Mouse (Mus musculus): ENCODE measurements around the gene Tex2. TPM values are rescaled to one million over a fixed set of nuclear protein-coding genes. Genes with fewer than 3 reads are reported as not detected.
"Not testable (repeated sequence)": the region's sequence is repeated elsewhere in the genome, so short reads cannot be mapped to it uniquely, and the experiment has no call there.

The Tex2 gene
- total RNA-seq, 1 experiment: 34.4 TPM

DNA sequence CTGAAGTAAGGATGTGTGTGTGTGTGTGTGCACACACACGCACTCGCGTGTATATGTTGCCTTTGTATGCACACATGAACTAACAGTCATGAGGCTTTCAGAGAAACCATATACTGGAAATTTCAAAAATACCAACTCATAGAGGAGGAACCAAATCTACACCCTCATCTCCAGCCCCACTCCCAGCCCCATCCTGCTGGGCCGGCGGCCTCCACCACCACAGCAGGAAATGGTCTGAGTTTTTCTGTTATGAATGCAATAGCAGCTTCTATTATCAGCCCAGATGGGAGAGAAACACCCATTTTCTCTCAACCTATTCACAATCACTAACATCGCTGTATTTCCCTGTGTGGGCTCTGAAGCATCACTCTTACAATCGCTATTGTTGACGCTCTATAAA, 8.8 kb upstream of the Tex2 start:
- Histone ChIP-seq H3K27ac (ENCODE audit: insufficient read depth, low read depth, low read length, poor library complexity, severe bottlenecking) (no peak overlapping the region), H3K9me3 (ENCODE audit: control insufficient read depth, insufficient read depth, low read depth, low read length) (no peaks in the 10 kb centered on the region), H3K4me1 (ENCODE audit: control insufficient read depth in 2 of 2, insufficient read depth in 2 of 2, low read length in 2 of 2, poor library complexity in 1 of 2) (peaks cover 2 to 3% of the 10 kb centered on the region in 2 experiments; a peak in 2 of 4 replicates), H3K9ac (ENCODE audit: insufficient read depth, low read depth, low read length, poor library complexity, severe bottlenecking) (no peak overlapping the region), H3K36me3 (ENCODE audit: control insufficient read depth, insufficient read depth, low read length, poor library complexity, severe bottlenecking) (no peaks in the 10 kb centered on the region), H3K4me3 (ENCODE audit: insufficient read depth in 1 of 2, low read depth in 1 of 2, low read length in 2 of 2, poor library complexity in 1 of 2, severe bottlenecking in 1 of 2) (no peak overlapping the region)
- TF ChIP-seq MAFK (IDR thresholded peaks at IDR 0.05; ENCODE audit: insufficient read depth, low read depth, low read length) (no peak), ZC3H11A (IDR thresholded peaks at IDR 0.05; ENCODE audit: borderline replicate concordance, low read depth, low read length) (no peak), HCFC1 (IDR thresholded peaks at IDR 0.05; ENCODE audit: borderline replicate concordance, insufficient read depth, low read length) (no peak), ZNF384 (IDR thresholded peaks at IDR 0.05; ENCODE audit: low read depth, low read length) (no peak), CHD2 (IDR thresholded peaks at IDR 0.05; ENCODE audit: low read depth, low read length) (no peak)
- no peak for DNase-seq (ENCODE audit: low read depth, low spot score)
- in situ Hi-C loops (cut with MboI; ENCODE audit: low sequenced_read_pairs in 2 of 2, unreplicated experiment in 2 of 2): loop anchor here in 1 of 2 experiments (10.0 kb wide), 1 partner anchor 197 kb away; no protein-coding TSS in a partner anchor

DNA sequence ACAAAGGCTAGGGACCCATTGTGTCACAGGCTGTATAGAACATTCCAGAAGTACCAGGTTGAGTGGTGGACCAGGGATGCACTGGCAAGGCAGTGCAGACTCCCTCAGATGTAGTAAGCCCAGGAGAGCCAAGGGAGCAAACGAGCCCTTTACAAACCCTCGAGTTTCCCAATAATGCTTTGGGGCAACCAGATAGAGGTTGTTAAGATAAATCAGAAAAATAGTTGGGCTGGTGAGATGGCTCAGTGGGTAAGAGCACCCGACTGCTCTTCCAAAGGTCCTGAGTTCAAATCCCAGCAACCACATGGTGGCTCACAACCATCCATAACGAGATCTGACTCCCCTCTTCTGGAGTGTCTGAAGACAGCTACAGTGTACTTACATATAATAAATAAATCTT, 5.5 kb upstream of the Tex2 start:
- H3K4me1 ChIP-seq (ENCODE audit: control insufficient read depth in 2 of 2, insufficient read depth in 2 of 2, low read length in 2 of 2, poor library complexity in 1 of 2); H3K9me3 ChIP-seq (ENCODE audit: control insufficient read depth, insufficient read depth, low read depth, low read length); H3K27ac ChIP-seq (ENCODE audit: insufficient read depth, low read depth, low read length, poor library complexity, severe bottlenecking); DNase-seq (ENCODE audit: low read depth, low spot score); H3K9ac ChIP-seq (ENCODE audit: insufficient read depth, low read depth, low read length, poor library complexity, severe bottlenecking); in situ Hi-C loops (cut with MboI; ENCODE audit: low sequenced_read_pairs in 2 of 2, unreplicated experiment in 2 of 2); H3K36me3 ChIP-seq (ENCODE audit: control insufficient read depth, insufficient read depth, low read length, poor library complexity, severe bottlenecking); H3K4me3 ChIP-seq (ENCODE audit: insufficient read depth in 1 of 2, low read depth in 1 of 2, low read length in 2 of 2, poor library complexity in 1 of 2, severe bottlenecking in 1 of 2): not testable (repeated sequence)

DNA sequence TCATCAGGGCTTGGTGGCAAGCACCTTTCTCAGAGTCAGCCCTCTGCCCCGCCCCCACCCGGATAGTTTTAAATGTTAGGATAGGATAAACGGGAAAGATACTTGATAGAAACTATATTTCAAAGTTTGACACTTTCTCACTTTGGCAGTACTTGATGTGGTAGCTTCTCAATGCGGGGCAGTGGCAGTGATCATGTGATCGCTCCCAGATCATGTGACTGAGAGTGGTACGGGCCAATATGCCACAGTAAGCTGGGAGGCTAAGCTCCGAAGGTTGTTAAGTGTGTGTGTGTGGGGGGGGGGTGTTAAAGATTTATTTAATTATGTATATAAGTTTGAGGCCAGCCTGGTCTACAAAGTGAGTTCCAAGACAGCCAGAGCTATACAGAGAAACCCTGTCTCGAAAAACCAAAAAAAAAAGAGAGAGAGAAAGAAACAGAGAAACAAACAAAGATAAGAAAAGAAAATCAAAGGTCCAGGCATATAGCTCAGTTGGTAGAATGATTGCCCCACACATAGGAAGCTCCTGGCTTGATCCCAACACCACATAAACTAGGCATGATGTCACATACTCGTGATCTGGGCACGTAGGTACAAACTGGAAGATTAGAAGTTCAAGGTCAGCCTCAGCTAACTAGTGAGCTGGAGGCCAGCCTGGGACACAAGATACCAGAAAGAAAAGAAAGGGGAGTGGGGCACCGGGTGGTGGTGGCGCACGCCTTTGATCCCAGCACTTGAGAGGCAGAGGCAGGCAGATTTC, 4.8 kb upstream of the Tex2 start:
- in situ Hi-C loops (cut with MboI; ENCODE audit: low sequenced_read_pairs in 2 of 2, unreplicated experiment in 2 of 2): no loop called here
- H3K36me3 ChIP-seq (ENCODE audit: control insufficient read depth, insufficient read depth, low read length, poor library complexity, severe bottlenecking): no peaks in the 10 kb centered on the region
- DNase-seq (ENCODE audit: low read depth, low spot score): no peak
- H3K4me3 ChIP-seq (ENCODE audit: insufficient read depth in 1 of 2, low read depth in 1 of 2, low read length in 2 of 2, poor library complexity in 1 of 2, severe bottlenecking in 1 of 2): no peak overlapping the region
- TF ChIP-seq ZNF384 (IDR thresholded peaks at IDR 0.05; ENCODE audit: low read depth, low read length): no peak
- TF ChIP-seq MAFK (IDR thresholded peaks at IDR 0.05; ENCODE audit: insufficient read depth, low read depth, low read length): no peak
- TF ChIP-seq HCFC1 (IDR thresholded peaks at IDR 0.05; ENCODE audit: borderline replicate concordance, insufficient read depth, low read length): no peak
- no peak for TF ChIP-seq CHD2 (IDR thresholded peaks at IDR 0.05; ENCODE audit: low read depth, low read length)
- TF ChIP-seq ZC3H11A (IDR thresholded peaks at IDR 0.05; ENCODE audit: borderline replicate concordance, low read depth, low read length): no peak
- H3K9ac ChIP-seq (ENCODE audit: insufficient read depth, low read depth, low read length, poor library complexity, severe bottlenecking): no peak overlapping the region
- H3K4me1 ChIP-seq (ENCODE audit: control insufficient read depth in 2 of 2, insufficient read depth in 2 of 2, low read length in 2 of 2, poor library complexity in 1 of 2): peaks cover 2 to 3% of the 10 kb centered on the region in 2 experiments; a peak in 2 of 4 replicates
- no peaks in the 10 kb centered on the region for H3K9me3 ChIP-seq (ENCODE audit: control insufficient read depth, insufficient read depth, low read depth, low read length)
- H3K27ac ChIP-seq (ENCODE audit: insufficient read depth, low read depth, low read length, poor library complexity, severe bottlenecking): no peak overlapping the region

DNA sequence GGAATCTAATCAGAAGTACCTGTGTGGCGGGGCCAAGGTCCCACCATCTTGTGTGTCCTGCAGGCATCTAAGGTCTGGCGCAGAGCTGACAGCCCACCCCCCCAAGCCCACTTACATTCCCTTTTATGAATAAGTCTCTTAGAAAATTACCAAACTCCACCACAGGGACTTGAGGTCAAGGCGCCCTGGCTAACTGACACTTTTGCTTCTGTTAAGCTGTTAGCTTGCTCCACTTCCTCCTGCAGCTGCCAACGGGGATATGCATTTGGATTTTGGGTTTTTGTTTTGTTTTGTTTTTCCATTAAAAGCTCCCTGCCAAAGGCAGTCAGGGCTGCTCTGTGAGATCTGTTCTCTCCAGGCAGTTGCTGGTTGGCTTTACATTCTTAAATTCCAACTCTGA, 2.3 kb upstream of the Tex2 start:
- no peak for DNase-seq (ENCODE audit: low read depth, low spot score)
- Histone ChIP-seq H3K4me1 (ENCODE audit: control insufficient read depth in 2 of 2, insufficient read depth in 2 of 2, low read length in 2 of 2, poor library complexity in 1 of 2) (peaks cover 4 to 5% of the 10 kb centered on the region in 2 experiments; a peak in 3 of 4 replicates), H3K27ac (ENCODE audit: insufficient read depth, low read depth, low read length, poor library complexity, severe bottlenecking) (no peak overlapping the region), H3K36me3 (ENCODE audit: control insufficient read depth, insufficient read depth, low read length, poor library complexity, severe bottlenecking) (no peaks in the 10 kb centered on the region), H3K9me3 (ENCODE audit: control insufficient read depth, insufficient read depth, low read depth, low read length) (no peaks in the 10 kb centered on the region), H3K4me3 (ENCODE audit: insufficient read depth in 1 of 2, low read depth in 1 of 2, low read length in 2 of 2, poor library complexity in 1 of 2, severe bottlenecking in 1 of 2) (no peak overlapping the region), H3K9ac (ENCODE audit: insufficient read depth, low read depth, low read length, poor library complexity, severe bottlenecking) (no peak overlapping the region)
- in situ Hi-C loops (cut with MboI; ENCODE audit: low sequenced_read_pairs in 2 of 2, unreplicated experiment in 2 of 2): no loop called here
- TF ChIP-seq ZNF384 (IDR thresholded peaks at IDR 0.05; ENCODE audit: low read depth, low read length): no peak
- no peak for TF ChIP-seq HCFC1 (IDR thresholded peaks at IDR 0.05; ENCODE audit: borderline replicate concordance, insufficient read depth, low read length)
- no peak for TF ChIP-seq ZC3H11A (IDR thresholded peaks at IDR 0.05; ENCODE audit: borderline replicate concordance, low read depth, low read length)
- no peak for TF ChIP-seq CHD2 (IDR thresholded peaks at IDR 0.05; ENCODE audit: low read depth, low read length)
- TF ChIP-seq MAFK (IDR thresholded peaks at IDR 0.05; ENCODE audit: insufficient read depth, low read depth, low read length): no peak

DNA sequence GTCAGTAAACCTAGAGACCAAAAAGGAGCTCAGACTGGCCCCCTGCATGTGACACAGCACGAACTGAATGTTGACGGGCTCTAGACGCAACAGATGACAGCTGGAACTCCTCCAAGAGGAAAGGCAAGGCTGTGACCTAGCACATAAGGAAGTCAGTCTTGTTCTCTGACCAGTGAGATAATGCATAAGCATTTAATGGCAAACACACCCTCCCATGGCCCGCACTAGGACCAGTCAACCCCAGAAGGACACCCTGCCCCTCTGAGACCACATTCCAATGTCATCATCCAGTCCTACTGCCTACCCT, 1.1 kb upstream of the Tex2 start:
- Histone ChIP-seq H3K27ac (ENCODE audit: insufficient read depth, low read depth, low read length, poor library complexity, severe bottlenecking) (no peak overlapping the region), H3K4me1 (ENCODE audit: control insufficient read depth in 2 of 2, insufficient read depth in 2 of 2, low read length in 2 of 2, poor library complexity in 1 of 2) (peaks cover 8% of the 10 kb centered on the region in 2 experiments), H3K4me3 (ENCODE audit: insufficient read depth in 1 of 2, low read depth in 1 of 2, low read length in 2 of 2, poor library complexity in 1 of 2, severe bottlenecking in 1 of 2) (0 out of 4 replicates have a peak overlapping the region, but pooled peaks of 1 of the 2 experiments have one; percentile 13), H3K9ac (ENCODE audit: insufficient read depth, low read depth, low read length, poor library complexity, severe bottlenecking) (no peak overlapping the region), H3K36me3 (ENCODE audit: control insufficient read depth, insufficient read depth, low read length, poor library complexity, severe bottlenecking) (no peaks in the 10 kb centered on the region), H3K9me3 (ENCODE audit: control insufficient read depth, insufficient read depth, low read depth, low read length) (no peaks in the 10 kb centered on the region)
- TF ChIP-seq ZNF384 (IDR thresholded peaks at IDR 0.05; ENCODE audit: low read depth, low read length) (no peak), MAFK (IDR thresholded peaks at IDR 0.05; ENCODE audit: insufficient read depth, low read depth, low read length) (no peak), CHD2 (IDR thresholded peaks at IDR 0.05; ENCODE audit: low read depth, low read length) (no peak), HCFC1 (IDR thresholded peaks at IDR 0.05; ENCODE audit: borderline replicate concordance, insufficient read depth, low read length) (no peak), ZC3H11A (IDR thresholded peaks at IDR 0.05; ENCODE audit: borderline replicate concordance, low read depth, low read length) (no peak)
- in situ Hi-C loops (cut with MboI; ENCODE audit: low sequenced_read_pairs in 2 of 2, unreplicated experiment in 2 of 2): no loop called here
- no peak for DNase-seq (ENCODE audit: low read depth, low spot score)
